Mouse (Mus musculus) bone marrow, adult 2 months (tissue): Measurements from ENCODE around the gene Rp9.

Experiments used
- CTCF ChIP-seq: fragments of 200-500 bp; IDR thresholded peaks from 2 replicates; pipeline ENCODE4 v1.5.1; 2011; ENCODE audit warnings: low read length, control low read depth; ENCODE audit not compliant: control insufficient read depth, insufficient read depth
- POLR2A ChIP-seq: fragments of 200-500 bp; IDR thresholded peaks from 2 replicates; pipeline ENCODE4 v1.6.1; 2011; ENCODE audit warnings: low read depth, mild to moderate bottlenecking, control low read depth, low read length, borderline replicate concordance; ENCODE audit not compliant: control insufficient read depth

DNA sequence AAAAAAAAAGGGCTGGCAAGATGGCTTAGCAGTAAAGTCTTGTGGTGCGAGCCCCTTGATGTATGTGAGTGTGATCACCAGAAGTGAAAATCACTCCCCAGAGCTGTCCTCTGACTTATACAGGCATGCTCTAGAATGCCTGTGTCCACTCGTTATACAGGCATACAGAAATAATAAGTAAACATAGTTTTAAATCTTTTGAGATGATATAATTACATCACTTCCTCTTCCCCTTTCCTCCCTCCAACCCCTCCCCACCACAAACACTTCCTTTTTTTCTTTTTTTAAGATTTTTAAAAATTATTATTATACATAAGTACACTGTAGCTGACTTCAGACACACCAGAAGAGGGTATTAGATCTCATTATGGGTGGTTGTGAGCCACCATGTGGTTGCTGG is 74.8 kb downstream of the Rp9 start:
- TF ChIP-seq CTCF (no peak), POLR2A (no peak)
